Mouse (Mus musculus) small intestine, adult 2 months (tissue): Measurements from ENCODE around the gene Crip1. TPM values are rescaled to one million over a fixed set of nuclear protein-coding genes. Genes with fewer than 3 reads are reported as not detected.

Experiments
- H3K27ac ChIP-seq: fragments of 200-500 bp; 2 replicates; pipeline ENCODE4 v1.5.1; 2012; ENCODE audit warnings: low read depth, low read length, control low read depth, inconsistent platforms; ENCODE audit not compliant: insufficient read depth
- H3K27me3 ChIP-seq: fragments of 200-500 bp; 2 replicates; pipeline ENCODE4 v1.6.1; 2012; ENCODE audit warnings: mild to moderate bottlenecking, moderate library complexity, low read length, inconsistent platforms; ENCODE audit not compliant: control insufficient read depth, insufficient read depth
- H3K36me3 ChIP-seq: fragments of 200-500 bp; 2 replicates; pipeline ENCODE4 v1.6.1; 2012; ENCODE audit warnings: mild to moderate bottlenecking, low read length, control low read depth, inconsistent platforms; ENCODE audit not compliant: control insufficient read depth, insufficient read depth
- H3K4me1 ChIP-seq: fragments of 200-500 bp; 2 replicates; pipeline ENCODE4 v1.6.1; 2012; ENCODE audit warnings: low read length, inconsistent platforms, mixed read lengths; ENCODE audit not compliant: control insufficient read depth, insufficient read depth, insufficient read length
- H3K4me3 ChIP-seq: fragments of 200-500 bp; 2 replicates; pipeline ENCODE4 v1.5.1; 2012; ENCODE audit warnings: low read depth, mild to moderate bottlenecking, control low read depth, inconsistent platforms, low read length, moderate library complexity
- CTCF ChIP-seq: fragments of 200-500 bp; IDR thresholded peaks from 2 replicates; pipeline ENCODE4 v1.5.1; 2012; ENCODE audit warnings: low read depth, mild to moderate bottlenecking, control low read depth, inconsistent platforms, low read length, moderate library complexity, mixed read lengths; ENCODE audit not compliant: insufficient replicate concordance, insufficient read length; ENCODE audit errors: extremely low read depth
- POLR2A ChIP-seq: fragments of 200-500 bp; IDR thresholded peaks from 2 replicates; pipeline ENCODE4 v1.6.1; 2012; ENCODE audit warnings: low read depth, mild to moderate bottlenecking, control low read depth, inconsistent platforms, low read length, moderate library complexity
- WGBS: fragments of 180-500 bp; shearing (Covaris S2); methylation state at CpG from one replicate; pipeline ENCODE4 v1.1.7; 2018; 5-methylcytosine and 5-hydroxymethylcytosine counted together
- polyA plus RNA-seq: library from polyadenylated mRNA; depleted of rRNA; stranded (reverse); fragments of >200 nt; gene quantifications from 2 replicates; pipeline ENCODE4 v1.2.3, GENCODE M21; 2012

Gene Crip1
- polyA plus RNA-seq, 1 experiment: 16,576 TPM

GRCm38 (mm10) chr12:113149896-113150295, 3.8 kb downstream of the Crip1 start:
- TF ChIP-seq POLR2A: no peak
- no peak for TF ChIP-seq CTCF
- Histone ChIP-seq H3K4me3 (peak overlapping the region; percentile 16), H3K4me1 (peaks cover 55% of the 10 kb centered on the region), H3K27me3 (no peaks in the 10 kb centered on the region), H3K27ac (peak overlapping the region; percentile 99), H3K36me3 (peaks cover 13% of the 10 kb centered on the region)
- 60% methylated on average over 3 of the region's 3 CpGs for WGBS

DNA sequence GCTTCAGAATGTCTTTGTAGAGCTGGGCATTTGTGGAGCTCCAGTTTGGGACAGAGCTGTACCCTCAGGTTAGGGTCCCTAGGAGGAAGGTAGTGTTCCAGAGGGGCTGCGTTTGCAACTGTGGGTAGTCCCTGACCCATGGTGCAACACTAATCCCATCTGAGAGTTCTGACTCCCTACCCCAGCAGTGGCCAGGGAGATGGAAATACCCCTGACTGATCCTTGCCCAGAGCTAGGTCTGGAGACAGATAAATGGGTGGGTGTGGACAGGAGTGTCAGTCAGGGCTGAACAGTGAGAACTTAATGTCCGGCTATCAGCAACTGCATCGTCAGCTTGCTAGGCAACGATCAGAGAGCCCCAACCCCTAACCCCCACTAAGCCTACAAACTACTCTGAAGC, 4.5 kb downstream of the Crip1 start:
- no peaks in the 10 kb centered on the region for H3K27me3 ChIP-seq
- H3K36me3 ChIP-seq: peaks cover 13% of the 10 kb centered on the region
- H3K4me3 ChIP-seq: peak overlapping the region; percentile 80; the same call in 1 of the 2 replicates
- peak overlapping the region; percentile 99 for H3K27ac ChIP-seq
- 37% methylated on average over 4 of the region's 4 CpGs for WGBS
- peaks cover 56% of the 10 kb centered on the region for H3K4me1 ChIP-seq
- TF ChIP-seq POLR2A (0 out of 2 replicates have a peak, but pooled peaks have one; percentile 32), CTCF (no peak)

GRCm38 (mm10) chr12:113151046-113151445, 4.9 kb downstream of the Crip1 start:
- H3K4me1 ChIP-seq: peaks cover 56% of the 10 kb centered on the region
- H3K27ac ChIP-seq: peak overlapping the region; percentile 99
- no peaks in the 10 kb centered on the region for H3K27me3 ChIP-seq
- 19% methylated on average over 8 of the region's 8 CpGs for WGBS
- peaks cover 13% of the 10 kb centered on the region for H3K36me3 ChIP-seq
- no peak; the same call in 1 of the 2 replicates for TF ChIP-seq POLR2A
- no peak for TF ChIP-seq CTCF
- H3K4me3 ChIP-seq: peak overlapping the region; percentile 80

DNA sequence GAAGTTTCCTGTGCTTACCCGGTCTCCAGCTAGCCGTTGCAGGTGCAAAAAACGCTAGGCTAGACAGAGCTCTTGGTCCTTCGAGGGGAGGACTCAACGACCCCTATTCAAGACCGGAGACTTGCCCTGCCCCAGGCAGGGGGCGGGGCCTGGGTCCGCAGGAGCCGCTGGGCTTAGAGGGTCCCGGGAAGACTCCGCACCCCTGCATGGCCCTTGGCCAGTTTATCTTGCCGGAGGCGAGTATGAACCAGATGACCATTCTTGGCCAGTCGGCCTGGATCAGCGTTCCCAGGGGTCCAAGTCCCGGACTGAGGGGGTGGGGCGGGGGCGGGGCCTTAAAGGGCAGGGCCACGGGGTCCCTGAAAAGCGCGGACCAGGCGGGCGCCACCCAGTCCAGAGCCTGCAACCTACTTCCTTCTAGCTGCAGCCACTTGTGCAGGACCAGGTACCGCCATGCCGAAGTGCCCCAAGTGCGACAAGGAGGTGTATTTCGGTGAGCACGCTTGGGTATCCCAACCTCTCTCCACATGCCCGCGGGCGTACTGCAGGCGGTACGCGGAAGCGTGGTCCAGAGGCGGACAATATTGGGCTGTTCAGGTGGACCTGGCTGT, 5.7 kb downstream of the Crip1 start:
- peaks cover 50% of the 10 kb centered on the region for H3K4me1 ChIP-seq
- H3K36me3 ChIP-seq: peaks cover 13% of the 10 kb centered on the region
- peak; percentile 91; the same call in 1 of the 2 replicates for TF ChIP-seq POLR2A
- no peak for TF ChIP-seq CTCF
- peak overlapping the region; percentile 80 for H3K4me3 ChIP-seq
- H3K27me3 ChIP-seq: no peaks in the 10 kb centered on the region
- H3K27ac ChIP-seq: peak overlapping the region; percentile 99
- under 1% methylated on average over 36 of the region's 36 CpGs for WGBS

DNA sequence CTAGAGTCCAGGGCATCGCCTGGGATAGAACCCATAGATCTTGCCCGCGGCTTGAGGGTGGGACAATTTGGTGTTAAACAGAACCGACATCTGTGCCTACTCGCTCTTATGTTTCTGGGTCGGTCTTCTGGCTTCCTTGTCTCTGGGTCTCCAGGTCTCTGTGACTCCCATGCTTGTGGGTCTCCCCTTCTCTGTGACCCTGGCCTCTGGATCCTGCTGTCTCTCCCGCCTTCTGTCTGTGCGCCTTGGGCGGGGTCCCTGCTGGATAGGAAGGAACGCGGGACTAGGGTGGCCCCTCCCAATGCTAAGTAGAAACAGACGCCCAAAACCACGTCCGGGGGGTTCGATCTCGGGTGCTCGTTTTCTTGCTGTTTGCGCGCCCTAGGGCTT, 6.2 kb downstream of the Crip1 start:
- Histone ChIP-seq H3K27me3 (no peaks in the 10 kb centered on the region), H3K36me3 (peaks cover 13% of the 10 kb centered on the region), H3K4me1 (peaks cover 45% of the 10 kb centered on the region), H3K27ac (peak overlapping the region; percentile 96), H3K4me3 (peak overlapping the region; percentile 80)
- TF ChIP-seq POLR2A (peak; percentile 13), CTCF (no peak)
- WGBS: 3% methylated on average over 19 of the region's 19 CpGs

DNA sequence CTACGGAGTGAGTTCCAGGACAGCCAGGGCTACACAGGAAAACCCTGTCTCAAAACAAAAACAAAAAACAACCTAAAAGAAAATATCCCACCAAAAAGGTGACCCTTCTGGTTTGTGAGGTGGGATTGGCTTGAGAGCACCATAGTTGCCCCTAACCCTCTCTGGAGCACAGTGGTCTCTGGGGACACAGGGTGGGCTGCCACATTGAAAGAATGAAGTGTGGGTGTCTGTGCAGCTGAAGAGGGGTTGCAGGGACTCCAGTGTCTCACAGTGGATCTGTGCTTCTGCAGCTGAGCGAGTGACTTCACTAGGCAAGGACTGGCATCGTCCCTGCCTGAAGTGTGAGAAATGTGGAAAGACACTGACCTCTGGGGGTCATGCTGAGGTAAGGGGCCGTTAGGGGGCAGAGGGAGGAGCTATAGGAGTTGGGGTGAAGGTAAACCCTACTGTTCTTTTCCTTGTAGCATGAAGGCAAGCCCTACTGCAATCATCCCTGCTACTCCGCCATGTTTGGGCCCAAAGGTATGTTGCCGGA, 6.9 kb downstream of the Crip1 start:
- Histone ChIP-seq H3K36me3 (peaks cover 13% of the 10 kb centered on the region), H3K4me3 (peak overlapping the region; percentile 80), H3K4me1 (peaks cover 38% of the 10 kb centered on the region), H3K27ac (peak overlapping the region; percentile 96), H3K27me3 (no peaks in the 10 kb centered on the region)
- WGBS: 60% methylated on average over 6 of the region's 6 CpGs
- TF ChIP-seq CTCF (no peak), POLR2A (no peak)

DNA sequence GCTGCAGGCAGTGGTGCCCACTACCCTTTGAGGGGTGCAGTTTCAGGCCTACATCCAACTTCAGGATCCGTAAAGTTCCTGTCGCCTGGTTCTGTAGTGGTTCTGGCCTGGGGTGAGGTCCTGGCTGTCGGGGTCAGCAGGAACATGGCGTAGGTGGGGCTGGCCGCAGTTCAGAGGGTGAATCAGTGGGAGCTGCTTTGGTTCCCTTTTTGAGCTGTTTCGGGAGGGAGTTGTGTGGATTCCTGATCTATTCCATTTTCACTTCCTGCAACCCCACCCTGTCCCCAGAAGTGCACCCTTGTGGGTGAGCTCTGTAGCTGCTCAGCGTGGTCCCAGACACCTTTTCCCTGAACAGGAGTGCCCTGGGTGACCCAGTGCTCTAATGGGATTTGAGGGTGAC, 7.9 kb downstream of the Crip1 start:
- H3K27ac ChIP-seq: peak overlapping the region; percentile 96
- H3K36me3 ChIP-seq: peaks cover 13% of the 10 kb centered on the region
- H3K27me3 ChIP-seq: no peaks in the 10 kb centered on the region
- peaks cover 32% of the 10 kb centered on the region for H3K4me1 ChIP-seq
- peak overlapping the region; percentile 80 for H3K4me3 ChIP-seq
- TF ChIP-seq CTCF (no peak), POLR2A (no peak)
- WGBS: 81% methylated on average over 7 of the region's 7 CpGs
